Mouse (Mus musculus) intestine, postnatal 0 days (tissue): ENCODE measurements at regions not wholly inside any gene's neighbourhood (a gene's known extent, or its start where the extent isn't known, plus 50 kb on each side); places are given as distances from the start of the nearest gene placed in this dataset.

ENCODE experiments used
- ATAC-seq: fragments of 200-750 bp; cut with Nextera tagmentation; 2 replicates; pipeline ENCODE4 v1.8.0; 2017; ENCODE audit warnings: mild to moderate bottlenecking, moderate TSS enrichment, moderate library complexity
- H3K27ac ChIP-seq: fragments of 300-500 bp; sonication (generic); 2 replicates; pipeline ENCODE4 v1.5.1; 2014; ENCODE audit warnings: mild to moderate bottlenecking, low read depth, low read length, moderate library complexity
- H3K27me3 ChIP-seq: fragments of 300-500 bp; sonication (generic); replicated peaks from 2 replicates; pipeline ENCODE4 v1.6.1; 2014; ENCODE audit warnings: low read length, mixed read lengths; ENCODE audit not compliant: control insufficient read depth, insufficient read depth
- H3K36me3 ChIP-seq: fragments of 300-500 bp; sonication (generic); 2 replicates; pipeline ENCODE4 v1.6.1; 2014; ENCODE audit warnings: mild to moderate bottlenecking, moderate library complexity; ENCODE audit not compliant: control insufficient read depth, insufficient read depth
- H3K4me1 ChIP-seq: fragments of 300-500 bp; sonication (generic); replicated peaks from 2 replicates; pipeline ENCODE4 v1.6.1; 2014; ENCODE audit warnings: antibody characterized with exemption, low read length, mixed read lengths; ENCODE audit not compliant: control insufficient read depth, insufficient read depth
- H3K4me2 ChIP-seq: fragments of 300-500 bp; sonication (generic); replicated peaks from 2 replicates; pipeline ENCODE4 v1.6.1; 2014; ENCODE audit warnings: low read depth, mild to moderate bottlenecking, moderate library complexity
- H3K4me3 ChIP-seq: fragments of 300-500 bp; sonication (generic); 2 replicates; pipeline ENCODE4 v1.5.1; 2014; ENCODE audit warnings: low read depth, low read length
- H3K9ac ChIP-seq: fragments of 300-500 bp; sonication (generic); 2 replicates; pipeline ENCODE4 v1.6.1; 2014; ENCODE audit warnings: mild to moderate bottlenecking, low read depth, low read length
- H3K9me3 ChIP-seq: fragments of 300-500 bp; sonication (generic); 2 replicates; pipeline ENCODE4 v1.6.1; 2016; ENCODE audit warnings: mixed run types; ENCODE audit not compliant: control insufficient read depth
- CTCF ChIP-seq: sonication (generic); IDR thresholded peaks from 2 replicates; pipeline ENCODE4 v1.5.1; 2016; ENCODE audit warnings: low read depth, mild to moderate bottlenecking, control low read depth, antibody characterized with exemption, moderate library complexity
- WGBS: fragments of 180-500 bp; shearing (Covaris S2); extraction: QIAGEN DNeasy Blood & Tissue Kit; methylation state at CpG from one replicate; pipeline ENCODE4 v1.1.7; 2014; 5-methylcytosine and 5-hydroxymethylcytosine counted together

- H3K9ac ChIP-seq = no peak overlapping the region
- H3K4me3 ChIP-seq = no peak overlapping the region
- H3K4me2 ChIP-seq = no peak overlapping the region
- no peak for ATAC-seq
- no peak overlapping the region for H3K27ac ChIP-seq
- H3K4me1 ChIP-seq = no peaks in the 10 kb centered on the region
- no peaks in the 10 kb centered on the region for H3K9me3 ChIP-seq
- no peak for TF ChIP-seq CTCF
- 89% methylated on average over 1 of the region's 1 CpGs for WGBS
- H3K36me3 ChIP-seq = no peaks in the 10 kb centered on the region
- H3K27me3 ChIP-seq = no peaks in the 10 kb centered on the region
Observed at GRCm38 (mm10) chr10:56912711-56913110, 535.6 kb downstream of the Gja1 start.

- 73% methylated on average over 5 of the region's 5 CpGs for WGBS
- Histone ChIP-seq H3K27me3 (no peaks in the 10 kb centered on the region), H3K4me1 (no peaks in the 10 kb centered on the region), H3K27ac (no peak overlapping the region), H3K9ac (no peak overlapping the region), H3K4me3 (no peak overlapping the region), H3K36me3 (no peaks in the 10 kb centered on the region), H3K4me2 (no peak overlapping the region), H3K9me3 (no peaks in the 10 kb centered on the region)
- ATAC-seq = no peak
- TF ChIP-seq CTCF = no peak
Observed at GRCm38 (mm10) chr10:56914103-56914502, 537.0 kb downstream of the Gja1 start.

- Histone ChIP-seq H3K9me3 (no peaks in the 10 kb centered on the region), H3K9ac (no peak overlapping the region), H3K27me3 (no peaks in the 10 kb centered on the region), H3K36me3 (no peaks in the 10 kb centered on the region), H3K27ac (no peak overlapping the region), H3K4me3 (no peak overlapping the region), H3K4me1 (no peaks in the 10 kb centered on the region), H3K4me2 (no peak overlapping the region)
- ATAC-seq = no peak
- 77% methylated on average over 5 of the region's 5 CpGs for WGBS
- TF ChIP-seq CTCF = no peak
Observed at GRCm38 (mm10) chr10:56918412-56918811, 541.3 kb downstream of the Gja1 start.

- H3K27ac ChIP-seq = no peak overlapping the region
- no peaks in the 10 kb centered on the region for H3K9me3 ChIP-seq
- peak overlapping the region; percentile 6; the same call in 1 of the 2 replicates for H3K4me2 ChIP-seq
- no peaks in the 10 kb centered on the region for H3K27me3 ChIP-seq
- no peak for ATAC-seq
- no peak overlapping the region for H3K9ac ChIP-seq
- H3K36me3 ChIP-seq = no peaks in the 10 kb centered on the region
- H3K4me3 ChIP-seq = no peak overlapping the region
- WGBS = 48% methylated on average over 20 of the region's 20 CpGs
- H3K4me1 ChIP-seq = no peaks in the 10 kb centered on the region
- no peak for TF ChIP-seq CTCF
Observed at GRCm38 (mm10) chr10:56920711-56921672, 543.9 kb downstream of the Gja1 start.

DNA sequence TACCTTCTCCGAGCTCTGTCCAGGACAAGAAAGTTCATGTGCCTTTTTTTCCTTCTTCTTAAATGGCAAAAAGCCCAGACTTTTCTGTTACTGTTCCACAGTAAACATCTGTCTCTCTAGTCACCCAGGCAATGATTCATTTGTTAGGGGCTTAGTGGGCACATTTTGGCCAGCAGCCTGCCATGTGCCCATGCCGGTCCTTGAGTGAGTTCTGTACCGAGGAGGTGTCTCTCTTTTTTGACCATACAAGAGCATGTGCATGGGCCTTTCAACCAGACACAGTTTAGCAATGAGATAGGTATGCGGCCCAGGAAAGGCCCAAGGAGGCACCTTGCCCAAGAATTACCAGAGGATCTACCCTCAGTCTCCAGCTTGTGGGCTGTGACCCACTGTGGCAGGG, 551.0 kb upstream of the Hsf2 start:
- H3K27me3 ChIP-seq = no peaks in the 10 kb centered on the region
- no peak for ATAC-seq
- TF ChIP-seq CTCF = no peak
- no peak overlapping the region for H3K4me3 ChIP-seq
- H3K4me1 ChIP-seq = no peaks in the 10 kb centered on the region
- no peak overlapping the region for H3K27ac ChIP-seq
- H3K9me3 ChIP-seq = no peaks in the 10 kb centered on the region
- H3K4me2 ChIP-seq = no peak overlapping the region
- no peak overlapping the region for H3K9ac ChIP-seq
- no peaks in the 10 kb centered on the region for H3K36me3 ChIP-seq
- 82% methylated on average over 4 of the region's 4 CpGs for WGBS

DNA sequence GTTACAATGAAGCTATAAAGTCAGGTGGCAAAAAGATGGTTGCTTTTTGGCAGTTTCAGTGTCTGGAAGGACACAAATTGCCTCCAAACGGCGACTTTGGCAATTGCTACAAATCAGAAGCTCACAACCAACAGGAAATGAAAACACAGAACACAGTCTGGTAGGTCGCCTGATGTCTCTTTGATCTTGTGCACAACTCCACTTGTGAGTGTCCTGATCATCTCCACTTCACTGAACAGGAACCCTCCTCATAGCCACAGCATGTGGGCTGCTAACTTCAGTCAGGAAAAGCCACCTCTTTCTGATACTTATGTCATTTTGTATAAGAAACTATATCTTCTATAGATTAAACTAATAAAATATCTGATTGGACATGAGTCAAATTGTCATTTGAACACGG, 544.2 kb upstream of the Hsf2 start:
- no peak overlapping the region for H3K4me2 ChIP-seq
- no peaks in the 10 kb centered on the region for H3K9me3 ChIP-seq
- no peak overlapping the region for H3K27ac ChIP-seq
- no peaks in the 10 kb centered on the region for H3K27me3 ChIP-seq
- no peaks in the 10 kb centered on the region for H3K36me3 ChIP-seq
- H3K4me1 ChIP-seq = no peaks in the 10 kb centered on the region
- WGBS = 64% methylated on average over 4 of the region's 4 CpGs
- ATAC-seq = no peak
- no peak overlapping the region for H3K4me3 ChIP-seq
- H3K9ac ChIP-seq = no peak overlapping the region
- TF ChIP-seq CTCF = no peak
